Mouse (Mus musculus) hindbrain, embryonic 16.5 days (tissue): ENCODE results near the gene Olfr733. TPM values are rescaled to one million over a fixed set of nuclear protein-coding genes. Genes with fewer than 3 reads are reported as not detected.

Experiments
- ATAC-seq: fragments of 200-750 bp; cut with Nextera tagmentation; 2 replicates; pipeline ENCODE4 v1.8.0; 2017; ENCODE audit warnings: moderate TSS enrichment, moderate library complexity
- H3K27ac ChIP-seq: fragments of 300-500 bp; sonication (generic); 2 replicates; pipeline ENCODE4 v1.5.1; 2014; ENCODE audit warnings: low read depth, mild to moderate bottlenecking, control low read depth, low read length, moderate library complexity
- H3K27me3 ChIP-seq: fragments of 300-500 bp; sonication (generic); replicated peaks from 2 replicates; pipeline ENCODE4 v1.6.1; 2014; ENCODE audit warnings: low read length; ENCODE audit not compliant: control insufficient read depth, insufficient read depth
- H3K36me3 ChIP-seq: fragments of 300-500 bp; sonication (generic); 2 replicates; pipeline ENCODE4 v1.6.1; 2014; ENCODE audit warnings: mild to moderate bottlenecking, low read length, moderate library complexity, mixed read lengths; ENCODE audit not compliant: control insufficient read depth, insufficient read depth
- H3K4me1 ChIP-seq: fragments of 300-500 bp; sonication (generic); 2 replicates; pipeline ENCODE4 v1.6.1; 2014; ENCODE audit warnings: low read depth, low read length; ENCODE audit not compliant: control insufficient read depth, insufficient read depth
- H3K4me2 ChIP-seq: fragments of 300-500 bp; sonication (generic); 2 replicates; pipeline ENCODE4 v1.6.1; 2014; ENCODE audit warnings: mild to moderate bottlenecking, low read length, control low read depth, moderate library complexity
- H3K4me3 ChIP-seq: fragments of 300-500 bp; sonication (generic); 2 replicates; pipeline ENCODE4 v1.5.1; 2014; ENCODE audit warnings: mild to moderate bottlenecking, low read length, control low read depth, moderate library complexity
- H3K9ac ChIP-seq: fragments of 300-500 bp; sonication (generic); 2 replicates; pipeline ENCODE4 v1.6.1; 2014; ENCODE audit warnings: low read depth, mild to moderate bottlenecking, control low read depth, low read length, moderate library complexity
- H3K9me3 ChIP-seq: fragments of 300-500 bp; sonication (generic); 2 replicates; pipeline ENCODE4 v1.6.1; 2014; ENCODE audit warnings: mild to moderate bottlenecking, low read length, moderate library complexity; ENCODE audit not compliant: control insufficient read depth
- WGBS: fragments of 180-500 bp; shearing (Covaris S2); extraction: QIAGEN DNeasy Blood & Tissue Kit; methylation state at CpG from one replicate; pipeline ENCODE4 v1.1.7; 2014; 5-methylcytosine and 5-hydroxymethylcytosine counted together
- polyA plus RNA-seq: library from polyadenylated mRNA; unstranded; fragments of >200 nt; fragmentation: Nextera tagmentation; extraction: Ambion mirVana; gene quantifications from 2 replicates; pipeline ENCODE4 v1.2.1, GENCODE M21; 2015

Gene Olfr733
- not detected in 2 replicates for polyA plus RNA-seq

- Histone ChIP-seq H3K9ac (no peak within 1 kb of the TSS), H3K4me3 (no peak within 1 kb of the TSS), H3K27me3 (no peaks in the 10 kb centered on the region), H3K36me3 (no peaks in the 10 kb centered on the region), H3K9me3 (no peaks in the 10 kb centered on the region), H3K4me2 (no peak within 1 kb of the TSS), H3K27ac (no peak within 1 kb of the TSS), H3K4me1 (no peaks in the 10 kb centered on the region)
- no peak for ATAC-seq
These were observed at the start of gene Olfr733 for GRCm38 (mm10) chr14:50301422-50301821. Olfr733 (minus strand) TSS chr14:50301522.

DNA sequence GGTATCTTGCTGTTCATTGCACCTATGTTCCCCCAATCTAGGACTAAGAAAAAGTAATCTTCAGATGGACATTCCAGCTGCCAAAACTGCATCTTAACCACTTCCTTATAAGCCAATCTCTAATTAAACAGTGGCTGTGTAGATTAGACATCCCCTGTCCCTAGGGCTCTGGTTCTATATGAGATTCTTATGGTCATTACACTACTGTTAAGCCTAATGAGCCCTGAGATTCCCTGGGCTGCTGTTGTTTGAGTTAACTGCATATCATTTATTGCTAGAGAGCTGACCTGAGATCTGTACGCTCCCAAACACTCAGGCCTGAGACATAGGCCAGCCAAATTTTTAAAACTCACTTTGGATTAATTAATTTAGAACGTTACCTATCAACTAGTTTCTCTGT is 47.5 kb upstream of the Olfr733 start, which contains the start of gene Olfr735:
Gene Olfr735, minus strand, starts transcription at position 77 of the 400 bp plus-strand sequence.
- Histone ChIP-seq H3K4me1 (no peaks in the 10 kb centered on the region), H3K36me3 (no peaks in the 10 kb centered on the region), H3K9me3 (no peaks in the 10 kb centered on the region), H3K27ac (no peak within 1 kb of the TSS), H3K4me3 (no peak within 1 kb of the TSS), H3K9ac (no peak within 1 kb of the TSS), H3K27me3 (no peaks in the 10 kb centered on the region), H3K4me2 (no peak within 1 kb of the TSS)
- peak; percentile 58 for ATAC-seq
- 86% methylated on average over 2 of the region's 2 CpGs for WGBS

GRCm38 (mm10) chr14:50326661-50327060 is 25.3 kb upstream of the Olfr733 start, which contains the start of gene Olfr734:
Olfr734 (minus strand) TSS chr14:50326761.
- Histone ChIP-seq H3K27me3 (no peaks in the 10 kb centered on the region), H3K4me1 (no peaks in the 10 kb centered on the region), H3K4me3 (no peak within 1 kb of the TSS), H3K9me3 (no peaks in the 10 kb centered on the region), H3K36me3 (no peaks in the 10 kb centered on the region), H3K27ac (no peak within 1 kb of the TSS), H3K9ac (no peak within 1 kb of the TSS), H3K4me2 (no peak within 1 kb of the TSS)
- WGBS: 80% methylated on average over 1 of the region's 1 CpGs
- ATAC-seq: no peak

GRCm38 (mm10) chr14:50284106-50284505 is 17.2 kb downstream of the Olfr733 start, which contains the start of gene Olfr732:
Olfr732 (minus strand) TSS chr14:50284206.
- H3K9ac ChIP-seq: no peak within 1 kb of the TSS
- H3K9me3 ChIP-seq: no peaks in the 10 kb centered on the region
- H3K36me3 ChIP-seq: no peaks in the 10 kb centered on the region
- H3K4me3 ChIP-seq: no peak within 1 kb of the TSS
- 95% methylated on average over 1 of the region's 1 CpGs for WGBS
- ATAC-seq: no peak
- H3K27me3 ChIP-seq: no peaks in the 10 kb centered on the region
- H3K27ac ChIP-seq: no peak within 1 kb of the TSS
- H3K4me2 ChIP-seq: no peak within 1 kb of the TSS
- H3K4me1 ChIP-seq: no peaks in the 10 kb centered on the region

Other genes with a start within 250 kb of the Olfr733 start
- gene Olfr726, start 210.6 kb downstream of the Olfr733 start, polyA plus RNA-seq: not detected in 2 replicates
- not detected in 2 replicates for gene Olfr727, start 178.3 kb downstream of the Olfr733 start, polyA plus RNA-seq
- gene Olfr728, start 158.8 kb downstream of the Olfr733 start, polyA plus RNA-seq: not detected in 2 replicates
- gene Olfr729, start 148.6 kb downstream of the Olfr733 start, polyA plus RNA-seq: not detected in 2 replicates
- not detected in 2 replicates for gene Olfr730, start 113.3 kb downstream of the Olfr733 start, polyA plus RNA-seq
- gene Olfr731, start 59.7 kb downstream of the Olfr733 start, polyA plus RNA-seq: not detected in 2 replicates
- not detected in 2 replicates for gene Olfr732, start 17.3 kb downstream of the Olfr733 start, polyA plus RNA-seq
- not detected in 2 replicates for gene Olfr734, start 25.2 kb upstream of the Olfr733 start, polyA plus RNA-seq
- not detected in 2 replicates for gene Olfr735, start 47.4 kb upstream of the Olfr733 start, polyA plus RNA-seq
- not detected in 2 replicates for gene Tlr11, start 56.4 kb upstream of the Olfr733 start, polyA plus RNA-seq
- not detected in 2 replicates for gene Olfr736, start 79.6 kb upstream of the Olfr733 start, polyA plus RNA-seq
- not detected in 2 replicates for gene Olfr738, start 106.0 kb upstream of the Olfr733 start, polyA plus RNA-seq
- not detected in 2 replicates for gene Olfr739, start 117.1 kb upstream of the Olfr733 start, polyA plus RNA-seq
- gene Olfr740, start 144.0 kb upstream of the Olfr733 start, polyA plus RNA-seq: not detected in 2 replicates
- not detected in 2 replicates for gene Olfr741, start 171.2 kb upstream of the Olfr733 start, polyA plus RNA-seq
- not detected in 2 replicates for gene Olfr742, start 202.1 kb upstream of the Olfr733 start, polyA plus RNA-seq
- not detected in 2 replicates for gene Olfr743, start 220.3 kb upstream of the Olfr733 start, polyA plus RNA-seq